Mouse (Mus musculus): ENCODE measurements around the gene Col19a1.
"Not testable (repeated sequence)": the region's sequence is repeated elsewhere in the genome, so short reads cannot be mapped to it uniquely, and the experiment has no call there.

Gene Col19a1

GRCm38 (mm10) chr1:24587141-24587541 is at the start of gene Col19a1:
Gene Col19a1, minus strand, starts transcription at chr1:24587472.
- in situ Hi-C loops (cut with MseI, MboI): no loop called here

GRCm38 (mm10) chr1:24633553-24634132 is 46.4 kb upstream of the Col19a1 start:
- in situ Hi-C loops (cut with MseI, MboI): loop anchor here (5.0 kb wide), 2 partner anchors 251 to 256 kb away; no protein-coding TSS in a partner anchor

GRCm38 (mm10) chr1:24612556-24612955 is 25.3 kb upstream of the Col19a1 start:
- in situ Hi-C loops (cut with MseI, MboI): not testable (repeated sequence)

- in situ Hi-C loops (cut with MseI, MboI): no loop called here
Measured at GRCm38 (mm10) chr1:24595096-24595495, 7.8 kb upstream of the Col19a1 start.

- in situ Hi-C loops (cut with MseI, MboI): no loop called here
Measured at GRCm38 (mm10) chr1:24586370-24587140, 717 bp downstream of the Col19a1 start.

GRCm38 (mm10) chr1:24572602-24573001 is 14.7 kb downstream of the Col19a1 start:
- in situ Hi-C loops (cut with MseI, MboI): no loop called here

- in situ Hi-C loops (cut with MseI, MboI): no loop called here
Measured at GRCm38 (mm10) chr1:24564113-24564512, 23.2 kb downstream of the Col19a1 start.

GRCm38 (mm10) chr1:24558005-24558404 is 29.3 kb downstream of the Col19a1 start:
- in situ Hi-C loops (cut with MseI, MboI): no loop called here

- in situ Hi-C loops (cut with MseI, MboI): no loop called here
Measured at GRCm38 (mm10) chr1:24553462-24553861, 33.8 kb downstream of the Col19a1 start.

- in situ Hi-C loops (cut with MseI, MboI): no loop called here
Measured at GRCm38 (mm10) chr1:24550560-24551280, 36.6 kb downstream of the Col19a1 start.

- in situ Hi-C loops (cut with MseI, MboI): no loop called here
Measured at GRCm38 (mm10) chr1:24550031-24550430, 37.2 kb downstream of the Col19a1 start.

GRCm38 (mm10) chr1:24549050-24549449 is 38.2 kb downstream of the Col19a1 start:
- in situ Hi-C loops (cut with MseI, MboI): no loop called here

- in situ Hi-C loops (cut with MseI, MboI): no loop called here
Measured at GRCm38 (mm10) chr1:24547574-24547973, 39.7 kb downstream of the Col19a1 start.

GRCm38 (mm10) chr1:24539852-24540251 is 47.4 kb downstream of the Col19a1 start:
- in situ Hi-C loops (cut with MseI, MboI): no loop called here

- in situ Hi-C loops (cut with MseI, MboI): no loop called here
Measured at GRCm38 (mm10) chr1:24527194-24527593, 60.1 kb downstream of the Col19a1 start.

- in situ Hi-C loops (cut with MseI, MboI): no loop called here
Measured at GRCm38 (mm10) chr1:24517462-24517861, 69.8 kb downstream of the Col19a1 start.

- in situ Hi-C loops (cut with MseI, MboI): no loop called here
Measured at GRCm38 (mm10) chr1:24515341-24515740, 71.9 kb downstream of the Col19a1 start.

- in situ Hi-C loops (cut with MseI, MboI): no loop called here
Measured at GRCm38 (mm10) chr1:24511536-24511935, 75.7 kb downstream of the Col19a1 start.

- in situ Hi-C loops (cut with MseI, MboI): no loop called here
Measured at GRCm38 (mm10) chr1:24495400-24495799, 91.9 kb downstream of the Col19a1 start.

- in situ Hi-C loops (cut with MseI, MboI): no loop called here
Measured at GRCm38 (mm10) chr1:24484161-24484560, 103.1 kb downstream of the Col19a1 start.

GRCm38 (mm10) chr1:24471096-24471710 is 116.1 kb downstream of the Col19a1 start:
- in situ Hi-C loops (cut with MseI, MboI): no loop called here

- in situ Hi-C loops (cut with MseI, MboI): no loop called here
Measured at GRCm38 (mm10) chr1:24470633-24471032, 116.6 kb downstream of the Col19a1 start.
